40 mouse cellular contexts compared by ENCODE assay signal in the genomic region with DNA sequence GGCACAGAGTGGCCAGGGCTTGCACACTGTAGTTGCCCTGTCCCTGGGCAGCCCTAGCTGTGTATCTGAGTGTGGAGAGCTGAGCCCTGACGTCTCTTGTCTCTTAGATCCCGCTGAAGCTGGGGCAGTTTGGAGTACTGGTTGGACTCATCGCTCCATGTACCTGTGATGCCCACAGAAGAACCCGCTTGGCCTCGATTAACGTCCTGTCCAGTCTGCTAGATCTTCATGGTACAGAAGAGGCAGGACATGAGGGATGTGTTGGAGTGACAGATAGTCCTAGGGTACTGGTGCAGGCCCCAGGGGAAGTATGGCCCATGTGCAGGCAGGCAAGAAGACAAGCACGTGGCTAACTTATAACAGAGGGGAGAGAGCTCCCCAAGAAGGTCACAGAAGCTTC. TPM values are rescaled to one million over a fixed set of nuclear protein-coding genes. Genes with fewer than 3 reads are reported as not detected.
"Had no signal": no experiment of that assay in that cellular context is flagged by ENCODE, and none has a peak within 500 bp of the region (broad histone marks: within the 10 kb centered on the region; RNA-seq: fewer than 3 reads in every experiment).

No protein-coding gene starts in this region.

- H3K27me3 ChIP-seq: heart, embryonic 13.5 days; kidney, embryonic 15.5 days; limb, embryonic 13.5 days; limb, embryonic 15.5 days; liver, embryonic 12.5 days had no signal

- H3K4me2 ChIP-seq: heart, embryonic 11.5 days; heart, embryonic 13.5 days; hindbrain, embryonic 14.5 days; kidney, embryonic 15.5 days; limb, embryonic 13.5 days; limb, embryonic 15.5 days; liver, embryonic 12.5 days had no signal

- ATAC-seq: hindbrain, embryonic 16.5 days; intestine, embryonic 16.5 days; liver, embryonic 12.5 days had no signal

- H3K36me3 ChIP-seq: heart, embryonic 13.5 days; kidney, embryonic 15.5 days; limb, embryonic 13.5 days; limb, embryonic 15.5 days; liver, embryonic 12.5 days had no signal

- H3K9ac ChIP-seq: heart, embryonic 13.5 days; hindbrain, embryonic 14.5 days; kidney, embryonic 15.5 days; limb, embryonic 13.5 days; limb, embryonic 15.5 days; liver, embryonic 12.5 days; liver, embryonic 14.5 days had no signal

- H3K27ac ChIP-seq: heart, embryonic 13.5 days; hindbrain, embryonic 14.5 days; kidney, embryonic 15.5 days; kidney, postnatal 0 days; limb, embryonic 13.5 days; limb, embryonic 15.5 days; liver, embryonic 12.5 days; liver, embryonic 14.5 days had no signal

- H3K4me3 ChIP-seq: heart, embryonic 13.5 days; kidney, embryonic 15.5 days; limb, embryonic 13.5 days; limb, embryonic 15.5 days; liver, embryonic 12.5 days had no signal

- DNase-seq: gastrocnemius, postnatal 14 days; gastrocnemius, postnatal 36 days; heart, adult 18-20 months; heart, postnatal 14 days; heart, postnatal 36 days; kidney, adult 11 months; kidney, adult 2 months; kidney, adult 9 months; kidney, postnatal 14 days; kidney, postnatal 36 days; layer of hippocampus, adult 9-11 months; layer of hippocampus, postnatal 36 days; left cerebral cortex, postnatal 4 days had no signal

- H3K4me1 ChIP-seq: heart, embryonic 13.5 days; kidney, embryonic 15.5 days; limb, embryonic 13.5 days; limb, embryonic 15.5 days; liver, embryonic 12.5 days had no signal

RNA-seq across cellular contexts. Expression of gene Mroh2a, which starts 22.8 kb away (rescaled TPM):
- total RNA-seq: gastrocnemius, adult 18-20 months; gastrocnemius, adult 8-10 months; gastrocnemius, postnatal 14 days; gastrocnemius, postnatal 36 days; heart, adult 18-20 months; heart, postnatal 36 days had no signal

RNA-seq across cellular contexts. Expression of gene Trpm8, which starts 27.9 kb away (rescaled TPM):
- total RNA-seq: gastrocnemius, adult 18-20 months; gastrocnemius, adult 8-10 months; gastrocnemius, postnatal 14 days; gastrocnemius, postnatal 36 days; heart, adult 18-20 months; heart, postnatal 14 days; heart, postnatal 36 days; hematopoietic stem cell, adult 5-6 weeks had no signal
- polyA plus RNA-seq: gonadal fat pad, adult 2 months; heart, embryonic 16.5 days; hindbrain, embryonic 11.5 days; intestine, embryonic 14.5 days; intestine, embryonic 16.5 days; kidney, adult 2 months; kidney, embryonic 15.5 days; kidney, postnatal 0 days; large intestine, adult 2 months; limb, embryonic 11.5 days; limb, embryonic 13.5 days; limb, embryonic 15.5 days; liver, embryonic 12.5 days; liver, embryonic 14.5 days had no signal

RNA-seq across cellular contexts. Expression of gene Ugt1a1, which starts 37.8 kb away (rescaled TPM):
- total RNA-seq: gastrocnemius, postnatal 36 days; heart, postnatal 14 days; heart, postnatal 36 days; hematopoietic stem cell, adult 5-6 weeks; layer of hippocampus, adult 18-20 months; layer of hippocampus, adult 8-10 months; layer of hippocampus, postnatal 14 days; layer of hippocampus, postnatal 36 days; left cerebral cortex, adult 18-20 months; left cerebral cortex, postnatal 10 days; left cerebral cortex, postnatal 25 days had no signal
- polyA plus RNA-seq: heart, embryonic 11.5 days; heart, embryonic 13.5 days; hindbrain, embryonic 11.5 days; hindbrain, embryonic 14.5 days; hindbrain, embryonic 16.5 days; limb, embryonic 11.5 days; liver, embryonic 12.5 days had no signal

RNA-seq across cellular contexts. Expression of gene Dnajb3, which starts 44.0 kb away (rescaled TPM):
- total RNA-seq: gastrocnemius, adult 18-20 months; gastrocnemius, adult 8-10 months; gastrocnemius, postnatal 36 days; hematopoietic stem cell, adult 5-6 weeks; liver, adult 2 months had no signal
- polyA plus RNA-seq: liver, adult 2 months had no signal
